Mouse (Mus musculus): Measurements from ENCODE around the gene Pde4a.
"Not testable (repeated sequence)": the region's sequence is repeated elsewhere in the genome, so short reads cannot be mapped to it uniquely, and the experiment has no call there.

The Pde4a gene

DNA sequence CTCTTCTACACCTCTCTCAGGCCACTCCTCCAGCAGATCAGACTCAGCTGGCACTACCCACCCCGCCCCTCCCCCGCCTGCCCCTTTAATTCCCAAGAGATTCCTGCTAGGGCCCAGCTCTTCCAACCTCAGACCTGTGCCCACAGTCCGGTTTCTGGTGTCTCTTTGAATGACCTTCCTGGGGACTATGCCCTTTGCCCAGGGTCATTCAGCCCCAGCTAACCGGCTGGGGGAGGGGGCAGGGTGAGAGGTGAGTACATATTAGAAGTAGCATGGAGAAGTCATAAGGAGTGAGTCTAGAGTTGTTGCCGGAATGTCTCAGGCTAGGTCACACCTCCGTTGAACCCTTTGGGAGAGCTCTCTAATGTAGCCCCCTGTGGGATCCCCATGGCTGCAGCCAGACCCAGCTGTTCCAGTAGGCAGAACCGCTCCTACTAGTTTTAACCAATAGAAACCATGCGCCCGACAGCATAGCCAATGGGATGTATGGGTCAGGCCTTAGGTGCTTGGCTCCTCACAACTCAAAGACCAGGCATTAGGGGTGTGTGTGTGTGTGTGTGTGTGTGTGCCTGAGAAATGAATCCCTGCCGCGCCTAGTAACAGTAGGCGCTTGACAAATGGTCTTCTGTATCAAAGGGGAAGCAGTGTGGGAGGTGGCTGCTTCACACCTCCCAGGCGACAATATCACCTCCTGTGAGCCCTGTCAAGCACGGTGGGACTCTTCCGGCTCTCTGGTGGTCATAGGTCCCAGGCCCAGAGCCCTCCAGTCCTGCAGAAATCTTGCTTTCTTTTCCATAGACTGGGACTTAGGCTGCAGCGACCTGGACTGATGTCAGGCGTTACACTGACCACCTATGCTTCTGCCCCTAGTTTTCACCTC is 84.4 kb downstream of the Pde4a start:
- DNase-seq = no peak

DNA sequence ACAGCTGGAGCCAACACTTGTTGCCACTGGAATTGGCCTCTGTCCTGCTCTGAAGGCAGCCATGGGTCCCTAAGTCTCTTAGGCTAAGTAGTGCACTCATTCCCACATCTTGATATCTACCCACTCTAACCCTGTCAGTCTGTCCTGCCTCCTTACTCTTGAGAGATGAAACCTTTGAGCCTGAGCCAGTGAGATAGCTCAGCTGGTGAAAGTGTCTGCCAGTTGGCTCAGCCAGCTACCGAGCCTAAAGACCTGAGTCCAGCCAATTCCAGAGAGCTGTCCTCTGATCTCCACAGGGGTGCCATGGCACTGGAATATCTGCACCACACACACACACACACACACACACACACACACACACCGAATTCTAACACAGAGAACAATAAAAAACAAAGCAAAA is 85.0 kb downstream of the Pde4a start:
- DNase-seq = no peak

DNA sequence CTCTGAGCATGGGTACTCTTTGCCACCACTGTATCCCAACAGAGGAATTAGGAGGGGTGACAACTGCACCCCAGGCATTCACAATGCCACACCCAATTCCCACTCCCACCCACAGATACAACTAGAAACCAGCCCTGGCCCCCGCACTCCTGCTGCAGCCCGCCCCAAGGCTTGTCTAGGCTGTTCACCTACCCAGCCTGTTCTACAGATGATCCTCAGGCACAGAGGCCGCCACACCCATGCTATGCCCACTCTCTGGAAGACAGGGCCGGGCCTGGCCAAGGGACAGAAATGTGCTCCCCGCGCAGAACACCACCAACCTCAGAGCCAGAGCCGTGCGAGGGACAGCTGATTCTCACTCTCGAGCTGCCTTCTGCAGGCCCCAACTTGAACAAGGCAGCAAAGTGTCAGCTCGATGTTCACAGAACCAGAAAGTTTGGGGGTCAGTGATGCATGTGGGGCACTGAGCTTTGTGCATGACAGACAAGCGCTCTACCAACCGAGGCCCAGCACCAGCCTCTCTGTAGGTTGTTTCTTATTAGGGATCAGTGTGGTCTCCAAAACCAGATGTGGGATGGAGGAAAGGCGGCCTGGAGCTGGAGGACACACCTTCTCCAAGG is 85.7 kb downstream of the Pde4a start:
- no peak for DNase-seq

- DNase-seq = no peak
Observed at GRCm38 (mm10) chr9:21254690-21255089, 89.2 kb downstream of the Pde4a start.

GRCm38 (mm10) chr9:21256349-21256748 is 90.8 kb downstream of the Pde4a start:
- DNase-seq = not testable (repeated sequence)

DNA sequence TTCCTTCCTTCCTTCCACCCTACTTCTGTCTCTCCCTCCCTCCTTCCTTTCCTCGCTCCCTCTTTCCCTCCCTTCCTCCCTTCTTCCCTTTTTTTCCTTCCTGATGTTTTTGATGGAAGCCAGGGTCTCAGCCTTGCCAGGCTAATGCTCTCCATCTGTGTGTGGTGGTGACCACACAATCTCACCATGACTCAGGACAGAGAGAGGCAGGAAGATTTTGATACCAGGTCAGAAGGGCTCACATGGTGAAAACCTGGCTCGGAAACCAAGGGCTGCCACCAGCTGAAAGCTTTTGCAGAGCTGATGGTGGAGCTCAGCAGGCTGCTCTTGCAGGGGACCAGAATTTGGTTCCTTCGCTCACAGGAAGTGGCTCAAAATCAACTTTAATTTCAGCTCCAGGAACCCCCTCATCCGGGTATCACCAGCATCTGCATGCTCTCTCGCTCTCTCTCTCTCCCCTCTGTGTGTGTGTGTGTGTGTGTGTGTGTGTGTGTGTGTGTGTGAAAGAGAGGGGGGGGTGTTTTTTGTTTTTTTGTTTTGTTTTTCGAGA is 95.1 kb downstream of the Pde4a start:
- no peak for DNase-seq

- no peak for DNase-seq
Observed at GRCm38 (mm10) chr9:21261831-21262230, 96.3 kb downstream of the Pde4a start.

Data from cerebellum, adult 9-11 months (tissue).